Mouse (Mus musculus) hindbrain, embryonic 11.5 days (tissue): Measurements from ENCODE around the gene Insm2. TPM values are rescaled to one million over a fixed set of nuclear protein-coding genes. Genes with fewer than 3 reads are reported as not detected.

Experiments
- ATAC-seq: fragments of 200-750 bp; cut with Nextera tagmentation; 2 replicates; pipeline ENCODE4 v1.8.0; 2017; ENCODE audit warnings: mild to moderate bottlenecking, moderate TSS enrichment, moderate library complexity; ENCODE audit not compliant: low FRiP score
- DNase-seq: peaks from one replicate; pipeline ENCODE4 v3.0.0-alpha.2; 2015; ENCODE audit warnings: low spot score
- H3K27ac ChIP-seq: fragments of 300-500 bp; sonication (generic); 2 replicates; pipeline ENCODE4 v1.5.1; 2014; ENCODE audit warnings: mild to moderate bottlenecking, low read depth, low read length
- H3K27me3 ChIP-seq: fragments of 300-500 bp; sonication (generic); 2 replicates; pipeline ENCODE4 v1.6.1; 2014; ENCODE audit warnings: mild to moderate bottlenecking, low read length, moderate library complexity, mixed read lengths; ENCODE audit not compliant: control insufficient read depth, insufficient read depth
- H3K36me3 ChIP-seq: fragments of 300-500 bp; sonication (generic); 2 replicates; pipeline ENCODE4 v1.6.1; 2014; ENCODE audit warnings: mild to moderate bottlenecking, low read length, moderate library complexity, mixed read lengths; ENCODE audit not compliant: control insufficient read depth, insufficient read depth
- H3K4me1 ChIP-seq: fragments of 300-500 bp; sonication (generic); replicated peaks from 2 replicates; pipeline ENCODE4 v1.6.1; 2014; ENCODE audit warnings: low read length, mixed read lengths; ENCODE audit not compliant: control insufficient read depth, insufficient read depth
- H3K4me2 ChIP-seq: fragments of 300-500 bp; sonication (generic); replicated peaks from 2 replicates; pipeline ENCODE4 v1.6.1; 2014; ENCODE audit warnings: mild to moderate bottlenecking, low read depth, low read length
- H3K4me3 ChIP-seq: fragments of 300-500 bp; sonication (generic); 2 replicates; pipeline ENCODE4 v1.5.1; 2014; ENCODE audit warnings: low read depth, low read length
- H3K9ac ChIP-seq: fragments of 300-500 bp; sonication (generic); 2 replicates; pipeline ENCODE4 v1.6.1; 2014; ENCODE audit warnings: low read depth, low read length
- H3K9me3 ChIP-seq: fragments of 300-500 bp; sonication (generic); 2 replicates; pipeline ENCODE4 v1.6.1; 2016; ENCODE audit warnings: low read length; ENCODE audit not compliant: control insufficient read depth
- WGBS: fragments of 180-500 bp; shearing (Covaris S2); extraction: QIAGEN DNeasy Blood & Tissue Kit; methylation state at CpG from one replicate; pipeline ENCODE4 v1.1.7; 2014; 5-methylcytosine and 5-hydroxymethylcytosine counted together
- polyA plus RNA-seq: library from polyadenylated mRNA; unstranded; fragments of >200 nt; fragmentation: Nextera tagmentation; extraction: Ambion mirVana; gene quantifications from 2 replicates; pipeline ENCODE4 v1.2.1, GENCODE M21; 2014

The Insm2 gene
- polyA plus RNA-seq, 1 experiment from 2014 or later = 1.5 TPM

DNA sequence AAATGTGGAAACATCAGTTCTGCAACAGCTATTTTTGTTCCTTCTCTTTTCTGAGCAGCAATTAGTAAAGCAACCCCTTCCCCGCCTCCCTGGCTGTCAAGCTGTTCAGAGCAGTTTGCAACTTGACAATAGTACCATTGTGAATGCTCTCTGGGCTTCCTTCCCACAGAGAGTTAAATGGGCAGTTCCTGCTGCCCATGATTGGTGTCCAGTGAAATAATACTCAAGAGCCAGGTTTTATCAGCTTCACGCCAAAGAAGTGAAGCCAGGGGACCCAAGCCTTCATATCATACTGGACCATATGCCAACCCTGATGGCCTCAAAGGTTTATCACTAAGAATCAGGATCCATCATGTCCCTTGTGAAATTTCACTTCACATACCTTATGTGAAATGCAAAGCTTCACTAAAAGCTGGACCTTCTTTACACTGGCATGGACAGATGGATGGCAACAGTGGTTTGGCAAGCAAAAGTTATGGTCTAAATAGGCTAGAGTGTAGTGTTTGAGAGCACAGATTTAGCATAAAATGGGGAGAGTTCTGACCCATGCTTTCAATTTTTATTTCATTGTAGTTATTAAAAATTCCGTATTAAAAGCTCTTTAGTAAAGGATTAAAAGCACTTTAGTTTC is 23.5 kb downstream of the Insm2 start:
- Histone ChIP-seq H3K9ac (no peak overlapping the region), H3K27me3 (no peaks in the 10 kb centered on the region), H3K4me1 (no peaks in the 10 kb centered on the region; the same call in 1 of the 2 replicates), H3K4me3 (no peak overlapping the region), H3K27ac (no peak overlapping the region), H3K9me3 (no peaks in the 10 kb centered on the region), H3K4me2 (no peak overlapping the region), H3K36me3 (no peaks in the 10 kb centered on the region)
- ATAC-seq (peak; percentile 43; the same call in 1 of the 2 replicates), DNase-seq (peak; percentile 44)
- WGBS = 32% methylated on average over 3 of the region's 3 CpGs

DNA sequence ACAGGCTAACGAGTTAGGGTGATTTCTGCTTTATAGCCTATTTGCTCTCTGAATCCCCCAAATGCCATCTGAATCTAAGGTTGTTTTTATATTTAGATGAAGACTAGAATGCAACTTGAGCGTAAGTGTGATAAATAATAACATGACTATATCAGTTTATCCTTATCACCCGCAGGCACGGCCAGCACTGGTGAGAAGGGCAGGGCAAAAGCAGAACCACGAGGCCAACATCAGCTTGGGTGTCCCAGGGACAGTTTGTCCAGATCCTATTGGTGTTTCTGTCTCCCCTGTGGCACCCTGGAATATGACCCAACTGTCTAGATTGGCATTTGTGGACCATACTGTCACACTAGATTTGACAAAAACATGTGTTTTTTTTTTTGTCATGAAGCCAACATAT is 24.0 kb downstream of the Insm2 start:
- WGBS = 84% methylated on average over 5 of the region's 5 CpGs
- DNase-seq = no peak
- Histone ChIP-seq H3K4me3 (no peak overlapping the region), H3K9me3 (no peaks in the 10 kb centered on the region), H3K27me3 (no peaks in the 10 kb centered on the region), H3K4me2 (no peak overlapping the region), H3K9ac (no peak overlapping the region), H3K36me3 (no peaks in the 10 kb centered on the region), H3K27ac (no peak overlapping the region), H3K4me1 (no peaks in the 10 kb centered on the region; the same call in 1 of the 2 replicates)
- no peak for ATAC-seq

DNA sequence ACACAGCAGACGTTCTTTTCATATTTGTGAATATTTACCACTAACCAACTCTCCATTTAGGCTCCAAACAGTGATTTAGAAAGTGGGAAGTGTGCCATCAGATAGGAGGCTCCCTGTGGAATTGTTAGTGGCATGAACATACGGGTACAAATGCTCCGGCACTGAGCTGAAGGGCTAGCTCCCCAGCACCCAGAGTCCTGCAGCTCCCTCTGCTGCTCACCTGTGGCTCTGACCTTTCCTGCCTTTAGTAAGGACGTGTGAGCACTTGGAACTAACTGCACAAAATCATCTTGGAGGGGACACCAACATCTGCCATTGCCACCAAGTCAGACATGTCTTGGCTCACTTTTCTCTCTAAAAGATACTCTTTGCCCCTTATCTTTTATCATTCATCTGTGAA is 27.5 kb downstream of the Insm2 start:
- Histone ChIP-seq H3K9ac (no peak overlapping the region), H3K4me2 (no peak overlapping the region), H3K27me3 (no peaks in the 10 kb centered on the region), H3K4me1 (no peaks in the 10 kb centered on the region; the same call in 1 of the 2 replicates), H3K4me3 (no peak overlapping the region), H3K36me3 (no peaks in the 10 kb centered on the region), H3K27ac (no peak overlapping the region), H3K9me3 (no peaks in the 10 kb centered on the region)
- WGBS = 26% methylated on average over 4 of the region's 4 CpGs
- DNase-seq = no peak
- no peak for ATAC-seq

DNA sequence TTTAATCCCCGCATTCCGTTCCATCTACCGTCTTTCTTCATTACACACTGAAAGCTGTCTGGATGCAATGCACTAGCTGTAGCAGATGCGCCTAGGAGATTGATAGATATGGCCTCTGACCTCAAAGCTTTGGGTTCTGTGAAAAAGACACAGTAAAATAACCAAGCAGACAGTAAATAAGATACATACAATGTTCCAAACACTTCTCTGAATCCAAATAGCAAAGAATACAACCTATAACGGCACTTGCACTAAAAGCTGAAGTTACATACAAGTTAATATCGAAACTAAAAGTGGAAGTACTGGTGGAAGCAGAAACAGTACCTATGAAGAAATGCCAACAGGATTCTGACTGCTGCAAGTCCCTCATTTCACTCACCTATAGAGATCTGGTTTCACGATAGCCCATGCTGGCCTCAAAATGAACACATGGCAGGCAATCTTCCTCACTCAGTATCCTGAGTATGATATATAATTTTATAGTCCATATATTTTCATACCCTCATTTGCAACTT is 48.8 kb downstream of the Insm2 start:
- H3K4me3 ChIP-seq = no peak overlapping the region
- ATAC-seq = no peak
- H3K4me1 ChIP-seq = no peaks in the 10 kb centered on the region
- H3K9me3 ChIP-seq = no peaks in the 10 kb centered on the region
- no peak overlapping the region for H3K9ac ChIP-seq
- WGBS = 90% methylated on average over 7 of the region's 7 CpGs
- H3K4me2 ChIP-seq = no peak overlapping the region
- no peaks in the 10 kb centered on the region for H3K36me3 ChIP-seq
- H3K27me3 ChIP-seq = no peaks in the 10 kb centered on the region
- DNase-seq = no peak
- H3K27ac ChIP-seq = no peak overlapping the region

Other genes starting within 250 kb of the Insm2 start
- 503 and 508 TPM in 2 replicates for gene Psma6, start 215.2 kb upstream of the Insm2 start, polyA plus RNA-seq
- gene Nfkbia, start 106.8 kb upstream of the Insm2 start, polyA plus RNA-seq = 43.3 and 46.9 TPM in 2 replicates
- gene Aldoart2, start 34.2 kb upstream of the Insm2 start, polyA plus RNA-seq = not detected in 2 replicates
- 20.7 and 25.7 TPM in 2 replicates for gene Ralgapa1, start 221.7 kb downstream of the Insm2 start, polyA plus RNA-seq
- 35.4 and 38.0 TPM in 2 replicates for gene Brms1l, start 236.9 kb downstream of the Insm2 start, polyA plus RNA-seq